Mouse (Mus musculus): ENCODE results near the gene Phb2. TPM values are rescaled to one million over a fixed set of nuclear protein-coding genes. Genes with fewer than 3 reads are reported as not detected.

The Phb2 gene
- polyA plus RNA-seq, 1 experiment from 2014 or later, result 257 TPM

- WGBS, result 91% methylated on average over 7 of the region's 7 CpGs
- Histone ChIP-seq H3K4me1 (replicated peaks) (peaks cover 11% of the 10 kb centered on the region; the same call in 1 of the 2 replicates), H3K4me2 (no peak overlapping the region), H3K9me3 (no peaks in the 10 kb centered on the region), H3K4me3 (no peak overlapping the region), H3K36me3 (peaks cover 30% of the 10 kb centered on the region), H3K27me3 (no peaks in the 10 kb centered on the region), H3K9ac (no peak overlapping the region), H3K27ac (no peak overlapping the region)
- ATAC-seq (ENCODE audit: low FRiP score), result no peak
Observed at GRCm38 (mm10) chr6:124696441-124697150, 15.5 kb upstream of the Phb2 start.

DNA sequence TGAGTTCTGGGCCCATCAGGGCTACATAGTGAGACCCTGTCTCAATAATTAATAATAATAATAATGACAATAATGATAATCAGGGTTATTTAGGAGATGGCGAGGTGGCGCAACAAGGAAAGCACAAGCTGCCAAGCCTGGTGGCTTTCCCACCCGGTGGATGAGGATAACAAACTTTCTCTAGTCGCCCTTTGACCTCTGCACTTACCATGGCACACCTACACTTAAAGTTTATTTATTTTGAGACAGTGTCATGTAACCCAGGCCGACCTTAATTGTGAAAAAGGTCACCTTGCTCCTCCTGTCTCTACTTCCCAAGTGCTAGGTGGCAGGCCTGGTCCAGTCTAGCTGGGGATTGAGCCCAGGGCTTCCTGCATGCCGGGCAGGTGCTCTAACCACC lies 13.4 kb upstream of the Phb2 start:
- Histone ChIP-seq H3K4me1 (replicated peaks) (peaks cover 11% of the 10 kb centered on the region; the same call in 1 of the 2 replicates), H3K9me3 (no peaks in the 10 kb centered on the region), H3K9ac (no peak overlapping the region), H3K4me2 (no peak overlapping the region), H3K27me3 (no peaks in the 10 kb centered on the region), H3K36me3 (peaks cover 49% of the 10 kb centered on the region), H3K4me3 (no peak overlapping the region), H3K27ac (no peak overlapping the region)
- 89% methylated on average over 6 of the region's 6 CpGs for WGBS
- no peak for ATAC-seq (ENCODE audit: low FRiP score)

DNA sequence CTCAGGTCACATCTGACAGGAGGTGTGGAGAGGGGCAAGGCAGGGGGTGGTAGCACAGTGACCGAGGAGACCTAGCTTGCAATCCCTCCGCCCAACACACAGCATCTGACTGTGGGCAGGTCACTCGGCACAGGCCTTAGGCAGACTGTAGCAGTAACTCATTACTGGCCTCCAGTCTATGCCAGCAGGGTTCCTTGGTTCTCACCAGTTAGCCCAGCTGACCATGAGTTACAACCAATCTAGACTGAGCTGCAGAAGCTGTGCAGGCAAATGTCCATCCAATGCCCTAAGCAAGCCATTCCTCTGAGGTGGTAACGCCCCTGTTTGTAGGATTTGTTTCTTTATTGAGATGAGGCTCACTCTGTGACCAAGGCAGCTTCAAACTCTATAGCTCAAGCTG lies 12.8 kb upstream of the Phb2 start:
- Histone ChIP-seq H3K4me3 (no peak overlapping the region), H3K4me1 (replicated peaks) (peaks cover 5% of the 10 kb centered on the region; the same call in 1 of the 2 replicates), H3K36me3 (peaks cover 55% of the 10 kb centered on the region), H3K4me2 (no peak overlapping the region), H3K9ac (no peak overlapping the region), H3K27ac (no peak overlapping the region), H3K27me3 (no peaks in the 10 kb centered on the region), H3K9me3 (no peaks in the 10 kb centered on the region)
- WGBS, result 86% methylated on average over 4 of the region's 4 CpGs
- ATAC-seq (ENCODE audit: low FRiP score), result no peak

DNA sequence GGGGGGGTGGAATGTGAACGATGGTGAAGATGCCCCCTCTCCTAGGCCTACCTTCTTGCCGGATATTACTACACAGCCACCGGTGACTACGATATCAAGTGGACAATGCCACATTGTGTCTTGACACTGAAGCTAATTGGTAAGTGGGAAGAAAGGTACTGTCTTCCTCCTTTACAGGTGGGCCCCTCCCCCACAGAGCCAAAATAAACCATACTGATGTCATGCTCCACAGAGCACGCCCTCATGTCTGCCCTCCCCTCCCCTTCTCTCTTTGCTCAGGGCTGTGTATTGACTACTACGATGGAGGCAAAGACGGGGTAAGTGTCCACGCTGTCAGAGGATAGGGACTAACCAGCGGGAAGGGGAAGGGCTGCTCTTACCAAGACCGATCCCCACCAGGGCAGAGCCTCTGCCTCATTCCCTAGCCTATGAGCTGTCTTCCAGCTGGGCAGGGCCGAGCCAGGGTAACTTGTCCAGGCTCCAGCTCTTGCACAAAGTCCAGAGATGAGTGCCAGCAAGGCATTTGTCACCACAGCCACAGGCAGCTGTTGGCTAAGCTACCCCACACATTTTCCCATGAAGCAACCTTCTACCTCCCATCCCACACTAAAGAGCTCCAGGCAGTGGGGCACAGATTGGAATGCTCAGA lies 12.1 kb upstream of the Phb2 start:
- Histone ChIP-seq H3K4me2 (no peak overlapping the region), H3K36me3 (peaks cover 62% of the 10 kb centered on the region), H3K9me3 (no peaks in the 10 kb centered on the region), H3K4me1 (replicated peaks) (no peaks in the 10 kb centered on the region), H3K27me3 (no peaks in the 10 kb centered on the region), H3K4me3 (no peak overlapping the region), H3K9ac (no peak overlapping the region), H3K27ac (no peak overlapping the region)
- peak; percentile 21; the same call in 1 of the 2 replicates for ATAC-seq (ENCODE audit: low FRiP score)
- WGBS, result 91% methylated on average over 11 of the region's 11 CpGs

- Histone ChIP-seq H3K27me3 (no peaks in the 10 kb centered on the region), H3K4me1 (replicated peaks) (no peaks in the 10 kb centered on the region), H3K4me3 (no peak overlapping the region), H3K27ac (no peak overlapping the region), H3K4me2 (no peak overlapping the region), H3K36me3 (peaks cover 75% of the 10 kb centered on the region), H3K9me3 (no peaks in the 10 kb centered on the region), H3K9ac (no peak overlapping the region)
- WGBS, result 82% methylated on average over 8 of the region's 8 CpGs
- ATAC-seq (ENCODE audit: low FRiP score), result no peak
Observed at GRCm38 (mm10) chr6:124701338-124701737, 10.8 kb upstream of the Phb2 start.

DNA sequence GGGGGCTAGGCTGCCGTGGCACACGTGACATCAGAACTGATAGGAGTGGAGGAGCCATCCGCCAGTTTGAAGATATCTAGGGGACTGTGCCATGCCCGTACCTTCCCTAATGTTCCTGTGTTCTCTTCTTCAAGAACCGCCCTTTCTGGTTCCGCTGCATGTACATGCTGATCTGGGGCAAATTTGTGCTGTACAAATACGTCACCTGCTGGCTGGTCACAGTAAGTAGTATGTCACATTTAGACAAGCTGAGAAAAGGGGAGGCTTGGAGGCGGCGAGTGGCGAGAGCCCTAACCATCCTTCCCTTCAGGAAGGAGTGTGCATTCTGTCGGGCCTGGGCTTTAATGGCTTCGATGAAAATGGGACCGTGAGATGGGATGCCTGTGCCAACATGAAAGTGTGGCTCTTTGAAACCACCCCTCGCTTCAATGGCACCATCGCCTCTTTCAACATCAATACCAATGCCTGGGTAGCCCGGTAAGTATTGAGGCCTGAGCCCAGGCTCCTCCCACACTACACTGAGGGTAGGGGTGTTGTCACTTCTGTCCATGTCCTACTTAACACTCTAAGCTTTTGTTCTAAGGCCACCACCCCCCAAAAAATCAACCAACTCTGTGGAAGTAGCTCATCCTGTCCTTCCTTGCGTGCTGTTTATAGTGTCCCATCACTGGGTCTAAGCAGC lies 9.9 kb upstream of the Phb2 start:
- H3K27me3 ChIP-seq, result no peaks in the 10 kb centered on the region
- H3K4me1 ChIP-seq (replicated peaks), result no peaks in the 10 kb centered on the region
- H3K36me3 ChIP-seq, result peaks cover 78% of the 10 kb centered on the region
- no peak overlapping the region for H3K4me3 ChIP-seq
- no peak overlapping the region for H3K4me2 ChIP-seq
- 0 out of 2 replicates have a peak, but pooled peaks have one; percentile 4 for ATAC-seq (ENCODE audit: low FRiP score)
- no peaks in the 10 kb centered on the region for H3K9me3 ChIP-seq
- WGBS, result 94% methylated on average over 17 of the region's 17 CpGs
- H3K9ac ChIP-seq, result no peak overlapping the region
- no peak overlapping the region for H3K27ac ChIP-seq

DNA sequence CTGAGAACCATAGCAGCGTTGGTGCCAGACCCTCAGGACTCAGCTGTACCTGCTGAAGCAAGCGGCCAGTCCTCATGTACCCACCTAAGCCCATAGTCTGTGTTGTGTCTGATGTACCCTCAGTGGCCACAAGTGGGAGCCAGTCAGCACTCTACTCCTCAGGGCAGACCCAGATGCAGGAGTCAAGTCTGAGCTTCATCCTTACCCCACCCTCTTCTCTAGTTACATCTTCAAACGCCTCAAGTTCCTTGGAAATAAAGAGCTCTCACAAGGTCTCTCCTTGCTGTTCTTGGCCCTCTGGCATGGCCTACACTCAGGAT lies 9.4 kb upstream of the Phb2 start:
- ATAC-seq (ENCODE audit: low FRiP score), result peak; percentile 67
- H3K9me3 ChIP-seq, result no peaks in the 10 kb centered on the region
- WGBS, result 52% methylated on average over 3 of the region's 3 CpGs
- H3K27me3 ChIP-seq, result no peaks in the 10 kb centered on the region
- H3K4me2 ChIP-seq, result no peak overlapping the region
- no peaks in the 10 kb centered on the region for H3K4me1 ChIP-seq (replicated peaks)
- no peak overlapping the region for H3K27ac ChIP-seq
- peaks cover 82% of the 10 kb centered on the region for H3K36me3 ChIP-seq
- no peak overlapping the region for H3K4me3 ChIP-seq
- no peak overlapping the region for H3K9ac ChIP-seq

- Histone ChIP-seq H3K9ac (no peak overlapping the region), H3K27me3 (no peaks in the 10 kb centered on the region), H3K4me2 (no peak overlapping the region), H3K9me3 (no peaks in the 10 kb centered on the region), H3K4me1 (replicated peaks) (no peaks in the 10 kb centered on the region), H3K27ac (no peak overlapping the region), H3K4me3 (no peak overlapping the region), H3K36me3 (peaks cover 84% of the 10 kb centered on the region)
- ATAC-seq (ENCODE audit: low FRiP score), result no peak
- 86% methylated on average over 7 of the region's 7 CpGs for whole genome bisulfite sequencing
Observed at GRCm38 (mm10) chr6:124703789-124704188, 8.3 kb upstream of the Phb2 start.

GRCm38 (mm10) chr6:124704417-124704816 lies 7.7 kb upstream of the Phb2 start:
- Histone ChIP-seq H3K36me3 (peaks cover 78% of the 10 kb centered on the region), H3K4me1 (replicated peaks) (peaks cover 3% of the 10 kb centered on the region), H3K27me3 (no peaks in the 10 kb centered on the region), H3K27ac (no peak overlapping the region), H3K9ac (no peak overlapping the region), H3K4me3 (no peak overlapping the region), H3K9me3 (no peaks in the 10 kb centered on the region), H3K4me2 (no peak overlapping the region)
- ATAC-seq (ENCODE audit: low FRiP score), result no peak
- 94% methylated on average over 2 of the region's 2 CpGs for WGBS

GRCm38 (mm10) chr6:124706061-124706627 lies 6.0 kb upstream of the Phb2 start:
- Histone ChIP-seq H3K27ac (no peak overlapping the region), H3K4me1 (replicated peaks) (peaks cover 20% of the 10 kb centered on the region), H3K27me3 (no peaks in the 10 kb centered on the region), H3K36me3 (peaks cover 62% of the 10 kb centered on the region), H3K4me3 (no peak overlapping the region), H3K9ac (no peak overlapping the region), H3K4me2 (no peak overlapping the region), H3K9me3 (no peaks in the 10 kb centered on the region)
- no peak for ATAC-seq (ENCODE audit: low FRiP score)
- WGBS, result 89% methylated on average over 5 of the region's 5 CpGs

- 96% methylated on average over 10 of the region's 10 CpGs for WGBS
- Histone ChIP-seq H3K27me3 (no peaks in the 10 kb centered on the region), H3K9me3 (no peaks in the 10 kb centered on the region), H3K4me1 (replicated peaks) (peaks cover 31% of the 10 kb centered on the region), H3K27ac (no peak overlapping the region), H3K36me3 (peaks cover 43% of the 10 kb centered on the region), H3K9ac (no peak overlapping the region), H3K4me3 (no peak overlapping the region), H3K4me2 (no peak overlapping the region)
- ATAC-seq (ENCODE audit: low FRiP score), result no peak
Observed at GRCm38 (mm10) chr6:124708289-124708889, 3.7 kb upstream of the Phb2 start.

DNA sequence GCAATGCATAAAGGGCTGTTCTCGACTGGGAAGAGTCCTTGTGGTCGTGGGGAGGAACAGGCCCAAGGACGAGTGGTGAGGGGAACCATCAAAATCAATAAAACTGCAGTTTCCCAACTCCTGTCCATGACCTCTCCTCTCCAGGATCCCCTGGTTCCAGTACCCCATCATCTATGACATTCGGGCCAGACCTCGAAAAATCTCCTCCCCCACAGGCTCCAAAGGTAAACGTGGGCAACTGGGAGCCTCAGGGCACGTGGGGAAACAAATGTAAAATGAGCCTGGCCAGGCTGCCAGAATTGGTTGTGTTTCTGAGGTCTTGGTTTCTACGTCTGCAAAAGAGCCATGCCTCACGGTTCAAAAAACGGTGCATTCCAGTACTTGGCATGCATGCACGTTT lies 782 bp downstream of the Phb2 start:
- no peaks in the 10 kb centered on the region for H3K9me3 ChIP-seq
- peak overlapping the region; percentile 88 for H3K27ac ChIP-seq
- ATAC-seq (ENCODE audit: low FRiP score), result no peak
- H3K4me3 ChIP-seq, result peak overlapping the region; percentile 96
- no peaks in the 10 kb centered on the region for H3K27me3 ChIP-seq
- WGBS, result 21% methylated on average over 11 of the region's 11 CpGs
- H3K9ac ChIP-seq, result peak overlapping the region; percentile 96
- peak overlapping the region; percentile 99 for H3K4me2 ChIP-seq
- peaks cover 49% of the 10 kb centered on the region for H3K36me3 ChIP-seq
- peaks cover 40% of the 10 kb centered on the region for H3K4me1 ChIP-seq (replicated peaks)
